Mouse (Mus musculus) B cell, adult (primary cell): ENCODE data around the gene Klra3. TPM values are rescaled to one million over a fixed set of nuclear protein-coding genes. Genes with fewer than 3 reads are reported as not detected.

ENCODE experiments used
- total RNA-seq: library from RNA; stranded (reverse); gene quantifications from 4 replicates; pipeline ENCODE4 v1.2.4, GENCODE M21; 2023; ENCODE audit not compliant: inconsistent age

Klra3 gene
- total RNA-seq, result 0.72 to 1.2 TPM (median 0.96 TPM) in 3 of 4 replicates, not detected in the other

DNA sequence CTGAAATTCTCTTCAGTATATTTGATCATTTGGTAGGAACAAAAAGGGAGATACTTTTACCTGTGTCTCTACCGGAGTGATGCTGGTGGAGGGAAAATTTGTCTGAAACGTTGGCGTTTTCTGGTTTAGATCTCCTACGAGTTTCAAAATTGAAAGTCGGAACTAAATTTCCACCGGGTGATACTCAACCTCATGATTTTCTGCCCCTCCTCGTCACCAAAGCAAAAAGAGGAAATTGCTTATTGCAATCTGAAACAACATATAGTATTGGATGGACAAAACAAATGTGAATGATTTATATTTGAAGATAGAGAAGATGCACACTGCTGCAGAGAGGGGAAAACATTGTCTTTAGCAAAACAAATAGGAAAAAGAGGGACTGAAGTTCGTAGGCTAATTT lies at the start of gene Klra3:
Gene Klra3, minus strand, starts transcription at position 164 of the 400 bp plus-strand sequence.

GRCm38 (mm10) chr6:130386750-130387149 lies 49.4 kb upstream of the Klra3 start, which contains the start of gene Klra1:
Gene Klra1, minus strand, starts transcription at chr6:130386874.

DNA sequence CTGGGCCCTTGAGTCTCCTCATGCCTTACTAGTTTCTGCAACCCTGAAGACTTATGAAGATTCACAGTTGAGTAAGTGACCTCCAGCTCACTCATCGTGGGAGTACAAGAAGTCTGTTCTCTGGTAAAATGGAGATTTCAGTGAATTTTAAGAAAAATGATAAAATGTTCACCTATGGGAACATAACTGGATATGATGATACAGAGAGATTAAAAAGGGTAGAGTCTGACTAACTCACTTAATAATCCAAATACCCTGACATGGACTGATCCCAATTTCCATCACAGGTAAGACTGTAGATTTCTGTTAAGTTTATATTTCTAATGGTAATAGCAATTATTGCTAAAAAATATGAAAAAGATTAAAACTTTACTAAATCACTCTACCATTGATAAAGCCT lies 55.5 kb downstream of the Klra3 start, which contains the start of gene Klra10:
Gene Klra10, minus strand, starts transcription at position 101 of the 400 bp plus-strand sequence.

Other genes starting within 250 kb of the Klra3 start
- 0.67 to 1.3 TPM in 2 of 4 replicates, not detected in the others for gene Klra8, start 207.7 kb downstream of the Klra3 start, total RNA-seq
- gene Klra9, start 144.5 kb downstream of the Klra3 start, total RNA-seq, result not detected in 4 replicates
- gene Klra7, start 104.3 kb downstream of the Klra3 start, total RNA-seq, result 1.1 TPM in 1 of 4 replicates, not detected in the others
- not detected in 4 replicates for gene Klra10, start 55.6 kb downstream of the Klra3 start, total RNA-seq
- 0.54 to 2.3 TPM (median 1.3 TPM) in 4 replicates for gene Klra1, start 49.3 kb upstream of the Klra3 start, total RNA-seq